Mouse (Mus musculus): ENCODE measurements around the gene Lrp2. TPM values are rescaled to one million over a fixed set of nuclear protein-coding genes. Genes with fewer than 3 reads are reported as not detected.

Gene Lrp2
- total RNA-seq, 1 experiment, result 124 TPM

GRCm38 (mm10) chr2:69546823-69547222 lies 39.0 kb downstream of the Lrp2 start:
- Histone ChIP-seq H3K4me3 (ENCODE audit: insufficient read depth in 1 of 2, low read depth in 1 of 2, low read length in 2 of 2, poor library complexity in 1 of 2, severe bottlenecking in 1 of 2) (no peak overlapping the region), H3K4me1 (ENCODE audit: control insufficient read depth in 2 of 2, insufficient read depth in 2 of 2, low read length in 2 of 2, poor library complexity in 1 of 2) (peaks cover 7 to 10% of the 10 kb centered on the region in 2 experiments; a peak in 3 of 4 replicates), H3K9me3 (ENCODE audit: control insufficient read depth, insufficient read depth, low read depth, low read length) (no peaks in the 10 kb centered on the region), H3K9ac (ENCODE audit: insufficient read depth, low read depth, low read length, poor library complexity, severe bottlenecking) (no peak overlapping the region), H3K36me3 (ENCODE audit: control insufficient read depth, insufficient read depth, low read length, poor library complexity, severe bottlenecking) (peaks cover 3% of the 10 kb centered on the region; the same call in 1 of the 2 replicates), H3K27ac (ENCODE audit: insufficient read depth, low read depth, low read length, poor library complexity, severe bottlenecking) (no peak overlapping the region)
- no peak for DNase-seq (ENCODE audit: low read depth, low spot score)
- TF ChIP-seq ZNF384 (IDR thresholded peaks at IDR 0.05; ENCODE audit: low read depth, low read length), result no peak
- TF ChIP-seq HCFC1 (IDR thresholded peaks at IDR 0.05; ENCODE audit: borderline replicate concordance, insufficient read depth, low read length), result no peak
- TF ChIP-seq MAFK (IDR thresholded peaks at IDR 0.05; ENCODE audit: insufficient read depth, low read depth, low read length), result no peak
- TF ChIP-seq ZC3H11A (IDR thresholded peaks at IDR 0.05; ENCODE audit: borderline replicate concordance, low read depth, low read length), result no peak
- TF ChIP-seq CHD2 (IDR thresholded peaks at IDR 0.05; ENCODE audit: low read depth, low read length), result no peak
- in situ Hi-C loops (cut with MboI; ENCODE audit: low sequenced_read_pairs in 2 of 2, unreplicated experiment in 2 of 2), result no loop called here

GRCm38 (mm10) chr2:69536018-69536417 lies 49.8 kb downstream of the Lrp2 start:
- Histone ChIP-seq H3K36me3 (ENCODE audit: control insufficient read depth, insufficient read depth, low read length, poor library complexity, severe bottlenecking) (peaks cover 2% of the 10 kb centered on the region; the same call in 1 of the 2 replicates), H3K4me3 (ENCODE audit: insufficient read depth in 1 of 2, low read depth in 1 of 2, low read length in 2 of 2, poor library complexity in 1 of 2, severe bottlenecking in 1 of 2) (peak overlapping the region in 1 of 2 experiments; percentile 11; a peak in 1 of 4 replicates), H3K27ac (ENCODE audit: insufficient read depth, low read depth, low read length, poor library complexity, severe bottlenecking) (peak overlapping the region; percentile 63; the same call in 1 of the 2 replicates), H3K9ac (ENCODE audit: insufficient read depth, low read depth, low read length, poor library complexity, severe bottlenecking) (no peak overlapping the region), H3K4me1 (ENCODE audit: control insufficient read depth in 2 of 2, insufficient read depth in 2 of 2, low read length in 2 of 2, poor library complexity in 1 of 2) (peaks cover 1 to 11% of the 10 kb centered on the region in 2 experiments), H3K9me3 (ENCODE audit: control insufficient read depth, insufficient read depth, low read depth, low read length) (no peaks in the 10 kb centered on the region)
- in situ Hi-C loops (cut with MboI; ENCODE audit: low sequenced_read_pairs in 2 of 2, unreplicated experiment in 2 of 2), result no loop called here
- DNase-seq (ENCODE audit: low read depth, low spot score), result peak; percentile 25
- TF ChIP-seq CHD2 (IDR thresholded peaks at IDR 0.05; ENCODE audit: low read depth, low read length) (no peak), ZNF384 (IDR thresholded peaks at IDR 0.05; ENCODE audit: low read depth, low read length) (no peak), HCFC1 (IDR thresholded peaks at IDR 0.05; ENCODE audit: borderline replicate concordance, insufficient read depth, low read length) (no peak)

GRCm38 (mm10) chr2:69531528-69532055 lies 54.3 kb downstream of the Lrp2 start:
- in situ Hi-C loops (cut with MboI; ENCODE audit: low sequenced_read_pairs in 2 of 2, unreplicated experiment in 2 of 2), result no loop called here
- Histone ChIP-seq H3K27ac (ENCODE audit: insufficient read depth, low read depth, low read length, poor library complexity, severe bottlenecking) (peak overlapping the region; percentile 77), H3K4me1 (ENCODE audit: control insufficient read depth in 2 of 2, insufficient read depth in 2 of 2, low read length in 2 of 2, poor library complexity in 1 of 2) (peaks cover 5 to 17% of the 10 kb centered on the region in 2 experiments), H3K9me3 (ENCODE audit: control insufficient read depth, insufficient read depth, low read depth, low read length) (no peaks in the 10 kb centered on the region), H3K36me3 (ENCODE audit: control insufficient read depth, insufficient read depth, low read length, poor library complexity, severe bottlenecking) (no peaks in the 10 kb centered on the region; the same call in 1 of the 2 replicates), H3K9ac (ENCODE audit: insufficient read depth, low read depth, low read length, poor library complexity, severe bottlenecking) (no peak overlapping the region), H3K4me3 (ENCODE audit: insufficient read depth in 1 of 2, low read depth in 1 of 2, low read length in 2 of 2, poor library complexity in 1 of 2, severe bottlenecking in 1 of 2) (no peak overlapping the region)
- TF ChIP-seq CHD2 (IDR thresholded peaks at IDR 0.05; ENCODE audit: low read depth, low read length), result no peak
- no peak for DNase-seq (ENCODE audit: low read depth, low spot score)

GRCm38 (mm10) chr2:69530691-69531527 lies 55.0 kb downstream of the Lrp2 start:
- H3K9me3 ChIP-seq (ENCODE audit: control insufficient read depth, insufficient read depth, low read depth, low read length), result no peaks in the 10 kb centered on the region
- no peaks in the 10 kb centered on the region; the same call in 1 of the 2 replicates for H3K36me3 ChIP-seq (ENCODE audit: control insufficient read depth, insufficient read depth, low read length, poor library complexity, severe bottlenecking)
- H3K4me3 ChIP-seq (ENCODE audit: insufficient read depth in 1 of 2, low read depth in 1 of 2, low read length in 2 of 2, poor library complexity in 1 of 2, severe bottlenecking in 1 of 2), result no peak overlapping the region
- peak overlapping the region; percentile 77 for H3K27ac ChIP-seq (ENCODE audit: insufficient read depth, low read depth, low read length, poor library complexity, severe bottlenecking)
- peaks cover 5 to 17% of the 10 kb centered on the region in 2 experiments for H3K4me1 ChIP-seq (ENCODE audit: control insufficient read depth in 2 of 2, insufficient read depth in 2 of 2, low read length in 2 of 2, poor library complexity in 1 of 2)
- peak overlapping the region; percentile 14; the same call in 1 of the 2 replicates for H3K9ac ChIP-seq (ENCODE audit: insufficient read depth, low read depth, low read length, poor library complexity, severe bottlenecking)
- in situ Hi-C loops (cut with MboI; ENCODE audit: low sequenced_read_pairs in 2 of 2, unreplicated experiment in 2 of 2), result no loop called here
- no peak for TF ChIP-seq ZC3H11A (IDR thresholded peaks at IDR 0.05; ENCODE audit: borderline replicate concordance, low read depth, low read length)
- TF ChIP-seq HCFC1 (IDR thresholded peaks at IDR 0.05; ENCODE audit: borderline replicate concordance, insufficient read depth, low read length), result no peak
- TF ChIP-seq CHD2 (IDR thresholded peaks at IDR 0.05; ENCODE audit: low read depth, low read length), result no peak
- no peak for TF ChIP-seq ZNF384 (IDR thresholded peaks at IDR 0.05; ENCODE audit: low read depth, low read length)
- TF ChIP-seq MAFK (IDR thresholded peaks at IDR 0.05; ENCODE audit: insufficient read depth, low read depth, low read length), result no peak
- DNase-seq (ENCODE audit: low read depth, low spot score), result no peak
